Mouse (Mus musculus) forebrain, postnatal 0 days (tissue): ENCODE data around the gene Hsd11b2. TPM values are rescaled to one million over a fixed set of nuclear protein-coding genes. Genes with fewer than 3 reads are reported as not detected.
A peak's percentile ranks its signal among the peaks of the same experiment; 100 is the strongest.
"Not testable (repeated sequence)": the region's sequence is repeated elsewhere in the genome, so short reads cannot be mapped to it uniquely, and the experiment has no call there.

Experiments used
- ATAC-seq: fragments of 200-750 bp; cut with Nextera tagmentation; 2 replicates; pipeline ENCODE4 v1.8.0; 2017; ENCODE audit warnings: mild to moderate bottlenecking, moderate library complexity
- DNase-seq: peaks from one replicate; pipeline ENCODE4 v3.0.0-alpha.2; 2015
- H3K27ac ChIP-seq: fragments of 300-500 bp; sonication (generic); 2 replicates; pipeline ENCODE4 v1.5.1; 2014; ENCODE audit warnings: low read depth, mild to moderate bottlenecking, antibody characterized with exemption, low read length, moderate library complexity, mixed read lengths
- H3K27me3 ChIP-seq: fragments of 300-500 bp; sonication (generic); 2 replicates; pipeline ENCODE4 v1.6.1; 2014; ENCODE audit warnings: mild to moderate bottlenecking, low read length, mixed read lengths; ENCODE audit not compliant: insufficient read depth
- H3K36me3 ChIP-seq: fragments of 300-500 bp; sonication (generic); 2 replicates; pipeline ENCODE4 v1.6.1; 2014; ENCODE audit warnings: mild to moderate bottlenecking, moderate library complexity; ENCODE audit not compliant: insufficient read depth
- H3K4me1 ChIP-seq: fragments of 300-500 bp; sonication (generic); 2 replicates; pipeline ENCODE4 v1.6.1; 2014; ENCODE audit warnings: antibody characterized with exemption; ENCODE audit not compliant: insufficient read depth
- H3K4me2 ChIP-seq: fragments of 300-500 bp; sonication (generic); 2 replicates; pipeline ENCODE4 v1.6.1; 2014; ENCODE audit warnings: low read depth, mild to moderate bottlenecking, moderate library complexity
- H3K4me3 ChIP-seq: fragments of 300-500 bp; sonication (generic); 2 replicates; pipeline ENCODE4 v1.5.1; 2014; ENCODE audit warnings: low read depth, low read length, mixed read lengths
- H3K9ac ChIP-seq: fragments of 300-500 bp; sonication (generic); 2 replicates; pipeline ENCODE4 v1.6.1; 2014; ENCODE audit warnings: mild to moderate bottlenecking
- H3K9me3 ChIP-seq: fragments of 300-500 bp; sonication (generic); 2 replicates; pipeline ENCODE4 v1.6.1; 2016; ENCODE audit warnings: low read length
- CTCF ChIP-seq: sonication (generic); IDR thresholded peaks from 2 replicates; pipeline ENCODE4 v1.5.1; 2016; ENCODE audit warnings: antibody characterized with exemption, control low read depth, low read depth
- WGBS: fragments of 180-500 bp; shearing (Covaris S2); extraction: QIAGEN DNeasy Blood & Tissue Kit; methylation state at CpG from one replicate; pipeline ENCODE4 v1.1.7; 2014; 5-methylcytosine and 5-hydroxymethylcytosine counted together
- polyA plus RNA-seq: library from polyadenylated mRNA; unstranded; fragments of >200 nt; fragmentation: Nextera tagmentation; extraction: Ambion mirVana; gene quantifications from 2 replicates; pipeline ENCODE4 v1.2.1, GENCODE M21; 2015
- total RNA-seq: library from RNA; depleted of rRNA; stranded (reverse); fragments of >200 nt; gene quantifications from 2 replicates; pipeline ENCODE4 v1.2.3, GENCODE M21; 2014

Hsd11b2 gene
- total and polyA plus RNA-seq, 2 experiments from 2014 or later: 0.52 to 2.6 TPM

GRCm38 (mm10) chr8:105562863-105563262, 44.3 kb downstream of the Hsd11b2 start:
- Histone ChIP-seq H3K36me3 (no peaks in the 10 kb centered on the region), H3K9ac (no peak overlapping the region), H3K27ac (no peak overlapping the region), H3K4me2 (no peak overlapping the region), H3K4me1 (peaks cover 20% of the 10 kb centered on the region), H3K4me3 (no peak overlapping the region), H3K27me3 (no peaks in the 10 kb centered on the region), H3K9me3 (no peaks in the 10 kb centered on the region)
- DNase-seq: no peak
- 82% methylated on average over 3 of the region's 3 CpGs for WGBS
- no peak for ATAC-seq
- no peak for TF ChIP-seq CTCF

- no peak overlapping the region for H3K4me3 ChIP-seq
- no peaks in the 10 kb centered on the region for H3K9me3 ChIP-seq
- no peaks in the 10 kb centered on the region for H3K36me3 ChIP-seq
- H3K4me1 ChIP-seq: peaks cover 20% of the 10 kb centered on the region
- H3K4me2 ChIP-seq: no peak overlapping the region
- ATAC-seq (no peak), DNase-seq (no peak)
- TF ChIP-seq CTCF: no peak
- no peak overlapping the region for H3K27ac ChIP-seq
- H3K27me3 ChIP-seq: no peaks in the 10 kb centered on the region
- WGBS: 83% methylated on average over 1 of the region's 1 CpGs
- H3K9ac ChIP-seq: no peak overlapping the region
Observed at GRCm38 (mm10) chr8:105563871-105564270, 45.3 kb downstream of the Hsd11b2 start.

- Histone ChIP-seq H3K9ac (peak overlapping the region; percentile 92), H3K4me3 (peak overlapping the region; percentile 89), H3K27ac (peak overlapping the region; percentile 93), H3K4me1 (peaks cover 20% of the 10 kb centered on the region), H3K4me2 (peak overlapping the region; percentile 88)
- H3K27me3 ChIP-seq, H3K36me3 ChIP-seq, ATAC-seq, H3K9me3 ChIP-seq, DNase-seq: not testable (repeated sequence)
- WGBS: 86% methylated on average over 9 of the region's 9 CpGs
Observed at GRCm38 (mm10) chr8:105564573-105565229, 46.1 kb downstream of the Hsd11b2 start.

DNA sequence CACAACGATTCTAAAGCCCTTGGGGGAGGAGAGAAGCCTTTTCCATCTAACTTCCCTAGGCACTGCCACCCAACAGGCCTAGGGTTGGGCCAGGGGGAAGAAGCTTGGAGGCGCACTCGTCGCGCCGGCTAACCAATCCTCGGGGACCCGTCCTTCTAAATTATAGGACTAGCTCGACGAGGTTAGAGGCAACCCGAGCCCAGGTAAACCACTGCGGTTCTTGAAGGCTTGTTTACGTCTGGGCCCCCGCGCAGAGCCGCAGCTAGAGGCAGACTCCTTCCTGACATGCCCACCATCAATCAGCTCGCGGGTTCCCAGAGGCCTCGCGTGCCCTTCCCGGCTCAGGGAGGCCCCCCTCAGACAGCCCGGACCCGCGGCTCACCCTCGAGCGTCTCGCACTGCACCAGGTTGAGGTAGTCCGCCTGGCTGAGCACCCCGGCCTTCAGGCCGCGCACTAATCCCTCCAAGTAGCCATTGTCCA, 46.9 kb downstream of the Hsd11b2 start:
- under 1% methylated on average over 31 of the region's 31 CpGs for WGBS
- no peaks in the 10 kb centered on the region for H3K36me3 ChIP-seq
- no peaks in the 10 kb centered on the region for H3K27me3 ChIP-seq
- H3K4me3 ChIP-seq: peak overlapping the region; percentile 89
- H3K9me3 ChIP-seq: no peaks in the 10 kb centered on the region
- ATAC-seq: peak; percentile 66
- 0 out of 2 replicates have a peak, but pooled peaks have one; percentile 20 for TF ChIP-seq CTCF
- H3K4me1 ChIP-seq: peaks cover 20% of the 10 kb centered on the region
- peak overlapping the region; percentile 93 for H3K27ac ChIP-seq
- H3K9ac ChIP-seq: peak overlapping the region; percentile 92
- peak overlapping the region; percentile 88 for H3K4me2 ChIP-seq
- DNase-seq: no peak

DNA sequence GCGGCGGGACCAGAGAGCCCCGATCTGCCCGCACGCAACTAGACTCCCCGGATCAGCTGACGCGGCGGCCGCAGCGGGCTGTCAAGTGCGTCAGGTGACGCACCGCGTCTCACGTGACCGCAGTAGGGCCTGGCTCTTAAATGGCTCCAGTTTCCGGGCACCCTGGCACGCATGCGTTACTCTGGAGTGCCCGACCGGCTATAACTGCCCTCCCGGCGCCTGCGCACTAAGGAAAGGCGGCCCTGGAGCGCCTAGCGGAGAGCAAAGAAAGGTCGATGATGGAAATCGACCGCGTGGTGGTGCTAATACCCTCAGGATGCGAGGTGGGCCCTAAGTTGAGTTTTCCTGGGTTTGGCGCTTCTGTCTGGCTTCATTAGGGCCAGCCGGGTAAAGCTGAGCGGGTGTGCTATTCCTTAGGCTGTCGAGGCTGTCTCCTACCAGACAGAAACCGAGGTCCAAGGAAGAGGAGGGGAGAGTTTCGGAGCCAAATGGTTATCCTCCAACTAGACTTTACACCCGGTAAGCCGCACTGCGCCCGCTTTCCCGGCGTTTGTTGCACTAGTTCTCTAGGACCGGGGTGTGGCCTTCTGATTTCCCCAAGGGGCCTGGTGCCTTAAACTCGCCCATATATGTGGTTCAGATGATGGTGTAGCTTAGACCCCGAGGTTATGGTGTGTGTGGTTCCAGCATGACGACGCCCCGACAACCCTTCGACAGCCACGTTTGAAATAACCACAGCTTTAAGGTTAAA, 47.6 kb downstream of the Hsd11b2 start, which contains the start of gene Atp6v0d1:
Gene Atp6v0d1, minus strand, starts transcription at position 96 of the 751 bp plus-strand sequence.
- WGBS: 3% methylated on average over 53 of the region's 53 CpGs
- no peaks in the 10 kb centered on the region for H3K27me3 ChIP-seq
- H3K9ac ChIP-seq: peak within 1 kb of the TSS; percentile 92
- H3K4me3 ChIP-seq: peak within 1 kb of the TSS; percentile 89
- H3K4me2 ChIP-seq: peak within 1 kb of the TSS; percentile 88
- H3K27ac ChIP-seq: peak within 1 kb of the TSS; percentile 93
- ATAC-seq (peak; percentile 98), DNase-seq (peak; percentile 100)
- H3K36me3 ChIP-seq: no peaks in the 10 kb centered on the region
- H3K9me3 ChIP-seq: no peaks in the 10 kb centered on the region
- peaks cover 20% of the 10 kb centered on the region for H3K4me1 ChIP-seq
- peak; percentile 95 for TF ChIP-seq CTCF

GRCm38 (mm10) chr8:105566703-105567595, 48.4 kb downstream of the Hsd11b2 start:
- no peaks in the 10 kb centered on the region for H3K27me3 ChIP-seq
- peak overlapping the region; percentile 89 for H3K4me3 ChIP-seq
- peak overlapping the region; percentile 88 for H3K4me2 ChIP-seq
- no peaks in the 10 kb centered on the region for H3K36me3 ChIP-seq
- TF ChIP-seq CTCF: no peak
- WGBS: 31% methylated on average over 27 of the region's 27 CpGs
- peak overlapping the region; percentile 92 for H3K9ac ChIP-seq
- H3K27ac ChIP-seq: peak overlapping the region; percentile 93; the same call in 1 of the 2 replicates
- no peaks in the 10 kb centered on the region for H3K9me3 ChIP-seq
- no peak for DNase-seq
- peaks cover 20% of the 10 kb centered on the region for H3K4me1 ChIP-seq
- no peak for ATAC-seq
